Mouse (Mus musculus): ENCODE results near the gene Slc7a1. TPM values are rescaled to one million over a fixed set of nuclear protein-coding genes. Genes with fewer than 3 reads are reported as not detected.
A peak's percentile ranks its signal among the peaks of the same experiment; 100 is the strongest.

Slc7a1 gene
- total RNA-seq (2021) (10 to 100 TPM; 72.9 to 82.5 TPM), polyA plus RNA-seq (2012; rRNA removed) (19.1 and 30.8 TPM in 2 replicates)
- long read RNA-seq, full-length matches to known transcripts, result 1 of 11 reads
- long read RNA-seq, partial matches to known transcripts, result 0 of 11 reads
- long read RNA-seq, other reads (novel, unspliced or antisense), result 10 of 11 reads

GRCm38 (mm10) chr5:148399660-148400443, at the start of gene Slc7a1:
Gene Slc7a1 (minus strand): TSS chr5:148399904.
- peak; percentile 97 for DNase-seq

- DNase-seq, result no peak
Observed at GRCm38 (mm10) chr5:148444974-148445373, 45.3 kb upstream of the Slc7a1 start.

GRCm38 (mm10) chr5:148443734-148444133, 44.0 kb upstream of the Slc7a1 start:
- DNase-seq, result peak; percentile 91

GRCm38 (mm10) chr5:148435660-148436059, 36.0 kb upstream of the Slc7a1 start:
- DNase-seq, result no peak

- DNase-seq, result no peak
Observed at GRCm38 (mm10) chr5:148432121-148432520, 32.4 kb upstream of the Slc7a1 start.

GRCm38 (mm10) chr5:148428846-148429245, 29.1 kb upstream of the Slc7a1 start:
- DNase-seq, result no peak

GRCm38 (mm10) chr5:148425136-148425535, 25.4 kb upstream of the Slc7a1 start:
- no peak for DNase-seq

- DNase-seq, result no peak
Observed at GRCm38 (mm10) chr5:148421326-148421725, 21.6 kb upstream of the Slc7a1 start.

GRCm38 (mm10) chr5:148419112-148419526, 19.4 kb upstream of the Slc7a1 start:
- DNase-seq, result peak; percentile 59

GRCm38 (mm10) chr5:148418436-148418835, 18.7 kb upstream of the Slc7a1 start:
- no peak for DNase-seq

GRCm38 (mm10) chr5:148417756-148418155, 18.1 kb upstream of the Slc7a1 start:
- DNase-seq, result no peak

- no peak for DNase-seq
Observed at GRCm38 (mm10) chr5:148416461-148416860, 16.8 kb upstream of the Slc7a1 start.

- no peak for DNase-seq
Observed at GRCm38 (mm10) chr5:148414233-148414632, 14.5 kb upstream of the Slc7a1 start.

- DNase-seq, result no peak
Observed at GRCm38 (mm10) chr5:148412504-148412903, 12.8 kb upstream of the Slc7a1 start.

- no peak for DNase-seq
Observed at GRCm38 (mm10) chr5:148409465-148409864, 9.8 kb upstream of the Slc7a1 start.

GRCm38 (mm10) chr5:148406913-148407312, 7.2 kb upstream of the Slc7a1 start:
- no peak for DNase-seq

GRCm38 (mm10) chr5:148404548-148404947, 4.8 kb upstream of the Slc7a1 start:
- no peak for DNase-seq

- DNase-seq, result peak; percentile 59
Observed at GRCm38 (mm10) chr5:148402641-148403040, 2.9 kb upstream of the Slc7a1 start.

GRCm38 (mm10) chr5:148398766-148399659, 691 bp downstream of the Slc7a1 start:
- peak; percentile 73 for DNase-seq

- no peak for DNase-seq
Observed at GRCm38 (mm10) chr5:148398451-148398765, 1.3 kb downstream of the Slc7a1 start.

GRCm38 (mm10) chr5:148397911-148398310, 1.8 kb downstream of the Slc7a1 start:
- peak; percentile 36 for DNase-seq

GRCm38 (mm10) chr5:148397418-148397817, 2.3 kb downstream of the Slc7a1 start:
- DNase-seq, result no peak

- peak; percentile 87 for DNase-seq
Observed at GRCm38 (mm10) chr5:148393316-148393715, 6.4 kb downstream of the Slc7a1 start.

Data from adrenal gland, adult 2 months (tissue).